Mouse (Mus musculus) neural tube, embryonic 12.5 days (tissue): ENCODE data around the gene Tomm7. TPM values are rescaled to one million over a fixed set of nuclear protein-coding genes. Genes with fewer than 3 reads are reported as not detected.
"Not testable (repeated sequence)": the region's sequence is repeated elsewhere in the genome, so short reads cannot be mapped to it uniquely, and the experiment has no call there.

Source experiments
- ATAC-seq: fragments of 200-750 bp; cut with Nextera tagmentation; 2 replicates; pipeline ENCODE4 v1.8.0; 2017; ENCODE audit warnings: low read depth, mild to moderate bottlenecking, moderate TSS enrichment, moderate library complexity; ENCODE audit not compliant: low FRiP score
- H3K27ac ChIP-seq: fragments of 300-500 bp; sonication (generic); 2 replicates; pipeline ENCODE4 v1.5.1; 2016
- H3K27me3 ChIP-seq: fragments of 300-500 bp; sonication (generic); replicated peaks from 2 replicates; pipeline ENCODE4 v1.6.1; 2016; ENCODE audit warnings: mild to moderate bottlenecking
- H3K36me3 ChIP-seq: fragments of 300-500 bp; sonication (generic); 2 replicates; pipeline ENCODE4 v1.6.1; 2016; ENCODE audit warnings: mild to moderate bottlenecking
- H3K4me1 ChIP-seq: fragments of 300-500 bp; sonication (generic); 2 replicates; pipeline ENCODE4 v1.6.1; 2016
- H3K4me2 ChIP-seq: fragments of 300-500 bp; sonication (generic); replicated peaks from 2 replicates; pipeline ENCODE4 v1.6.1; 2016; ENCODE audit warnings: mild to moderate bottlenecking
- H3K4me3 ChIP-seq: fragments of 300-500 bp; sonication (generic); 2 replicates; pipeline ENCODE4 v1.5.1; 2016
- H3K9ac ChIP-seq: fragments of 300-500 bp; sonication (generic); 2 replicates; pipeline ENCODE4 v1.6.1; 2016; ENCODE audit warnings: mild to moderate bottlenecking
- H3K9me3 ChIP-seq: fragments of 300-500 bp; sonication (generic); 2 replicates; pipeline ENCODE4 v1.6.1; 2016; ENCODE audit warnings: mild to moderate bottlenecking
- WGBS: fragments of 180-500 bp; shearing (Covaris S2); methylation state at CpG from one replicate; pipeline ENCODE4 v1.1.7; 2016; 5-methylcytosine and 5-hydroxymethylcytosine counted together
- polyA plus RNA-seq: library from polyadenylated mRNA; unstranded; fragments of >200 nt; fragmentation: Nextera tagmentation; extraction: Ambion mirVana; gene quantifications from 2 replicates; pipeline ENCODE4 v1.2.1, GENCODE M21; 2016

Gene Tomm7
- polyA plus RNA-seq, 1 experiment from 2014 or later = 113 TPM

DNA sequence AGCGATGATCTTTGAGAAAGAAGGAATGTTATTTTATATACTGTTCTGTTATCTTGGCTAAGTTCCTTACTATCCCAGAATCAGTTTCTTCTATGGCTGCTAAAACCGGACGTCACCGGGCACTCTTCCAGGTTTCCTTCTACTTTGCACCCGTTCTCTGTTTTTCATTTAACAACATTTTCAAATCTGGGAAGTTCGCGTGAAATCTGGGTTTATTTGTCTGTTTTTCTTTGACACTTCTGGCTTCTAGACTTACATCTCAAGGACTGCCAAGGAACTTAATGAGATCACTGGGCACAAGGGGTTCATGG lies 525 bp upstream of the Tomm7 start:
- WGBS = 44% methylated on average over 7 of the region's 7 CpGs
- H3K9ac ChIP-seq = peak overlapping the region; percentile 76; the same call in 1 of the 2 replicates
- no peaks in the 10 kb centered on the region for H3K9me3 ChIP-seq
- peak overlapping the region; percentile 73 for H3K4me2 ChIP-seq
- H3K27me3 ChIP-seq = no peaks in the 10 kb centered on the region
- peak; percentile 23; the same call in 1 of the 2 replicates for ATAC-seq
- H3K27ac ChIP-seq = no peak overlapping the region; the same call in 1 of the 2 replicates
- no peaks in the 10 kb centered on the region; the same call in 1 of the 2 replicates for H3K36me3 ChIP-seq
- H3K4me1 ChIP-seq = peaks cover 12% of the 10 kb centered on the region
- H3K4me3 ChIP-seq = peak overlapping the region; percentile 64

DNA sequence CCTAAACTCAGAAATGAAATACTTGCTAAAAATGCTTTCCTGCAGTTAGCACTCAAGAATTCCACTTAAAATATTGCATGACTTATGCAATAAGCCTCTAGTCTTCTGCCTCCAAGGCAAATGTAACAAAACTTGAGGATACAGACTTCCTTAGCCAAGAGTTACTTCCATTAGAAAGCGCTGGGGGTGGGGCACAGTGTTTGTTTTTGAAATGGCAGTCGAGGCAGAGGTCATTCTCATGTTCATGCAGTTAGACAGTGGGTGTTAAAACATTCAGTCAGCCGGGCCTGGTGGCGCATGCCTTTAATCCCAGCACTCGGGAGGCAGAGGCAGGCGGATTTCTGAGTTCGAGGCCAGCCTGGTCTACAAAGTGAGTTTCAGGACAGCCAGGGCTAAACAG lies 5.8 kb downstream of the Tomm7 start:
- ATAC-seq = no peak
- H3K36me3 ChIP-seq = peaks cover 8% of the 10 kb centered on the region
- H3K4me2 ChIP-seq = no peak overlapping the region
- 89% methylated on average over 7 of the region's 7 CpGs for WGBS
- peaks cover 9% of the 10 kb centered on the region for H3K4me1 ChIP-seq
- H3K9me3 ChIP-seq = no peaks in the 10 kb centered on the region
- no peaks in the 10 kb centered on the region for H3K27me3 ChIP-seq
- H3K27ac ChIP-seq = no peak overlapping the region
- no peak overlapping the region for H3K4me3 ChIP-seq
- H3K9ac ChIP-seq = no peak overlapping the region

DNA sequence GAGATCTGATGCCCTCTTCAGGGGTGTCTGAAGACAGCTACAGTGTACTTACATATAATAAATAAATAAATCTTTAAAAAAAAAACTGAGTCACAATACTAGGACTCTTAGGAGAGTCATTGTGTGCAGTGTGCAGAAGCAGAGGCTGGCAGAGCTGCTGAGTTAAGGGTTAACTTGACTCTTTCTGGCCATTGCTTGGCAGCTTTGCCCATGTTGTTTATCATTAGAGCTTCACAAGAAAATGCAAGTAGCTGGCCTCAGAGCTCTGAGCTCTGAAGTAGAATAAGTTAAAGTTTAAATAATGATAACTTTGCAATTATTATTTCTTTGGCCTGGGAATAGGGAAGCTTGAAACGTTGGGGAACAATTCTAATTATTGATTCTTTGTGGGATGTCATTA lies 8.3 kb downstream of the Tomm7 start:
- WGBS = 70% methylated on average over 1 of the region's 1 CpGs
- H3K27ac ChIP-seq, H3K36me3 ChIP-seq, H3K4me2 ChIP-seq, H3K4me1 ChIP-seq, H3K9ac ChIP-seq, ATAC-seq, H3K4me3 ChIP-seq, H3K9me3 ChIP-seq: not testable (repeated sequence)
- peaks cover 12% of the 10 kb centered on the region for H3K27me3 ChIP-seq

DNA sequence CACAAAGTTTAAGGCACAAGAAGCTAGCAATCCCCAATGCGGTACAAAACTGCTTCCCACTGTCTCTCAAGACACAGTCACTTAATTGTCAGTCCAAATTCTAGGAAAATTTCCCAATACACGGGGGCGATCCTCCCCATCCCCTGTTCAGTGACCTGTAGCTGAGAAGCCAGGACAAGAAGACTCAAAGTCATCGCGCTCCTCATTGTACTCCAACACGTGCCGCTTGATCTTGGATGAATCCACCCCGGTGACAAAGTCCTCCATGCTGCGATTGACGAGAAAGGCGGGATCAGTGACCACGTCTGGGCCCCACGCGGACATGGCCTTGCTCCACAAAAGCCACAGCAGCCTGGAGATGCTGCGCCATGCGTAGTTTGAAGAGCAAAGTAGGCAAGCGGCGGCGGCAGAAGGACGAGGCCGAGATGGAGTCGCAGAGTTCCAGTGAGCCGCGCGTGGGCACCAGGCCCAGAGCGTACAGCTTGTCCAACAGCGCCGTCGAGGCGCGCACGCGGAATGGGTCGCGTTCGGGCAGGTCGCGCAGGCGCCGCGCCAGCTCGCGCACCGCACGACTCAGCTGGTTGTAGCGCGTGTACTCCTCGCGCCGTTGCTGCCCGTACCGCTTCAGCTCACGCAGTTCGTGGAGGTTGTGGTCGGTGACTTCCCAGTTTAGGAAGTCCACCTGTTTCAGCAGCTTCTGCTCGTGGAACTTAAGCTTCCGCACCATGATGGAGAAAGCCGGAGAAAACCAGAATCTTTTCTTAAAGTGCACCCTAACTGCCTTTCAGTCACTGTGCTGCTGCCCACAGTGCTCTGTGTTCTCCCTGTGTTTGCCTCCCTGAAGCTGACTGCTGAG lies 12.8 kb downstream of the Tomm7 start:
- H3K4me2 ChIP-seq = peak overlapping the region; percentile 38
- no peak overlapping the region for H3K9ac ChIP-seq
- no peaks in the 10 kb centered on the region for H3K4me1 ChIP-seq
- no peak for ATAC-seq
- no peak overlapping the region for H3K27ac ChIP-seq
- H3K36me3 ChIP-seq = no peaks in the 10 kb centered on the region
- peaks cover 12% of the 10 kb centered on the region for H3K27me3 ChIP-seq
- no peak overlapping the region for H3K4me3 ChIP-seq
- WGBS = 37% methylated on average over 58 of the region's 58 CpGs
- H3K9me3 ChIP-seq = no peaks in the 10 kb centered on the region

DNA sequence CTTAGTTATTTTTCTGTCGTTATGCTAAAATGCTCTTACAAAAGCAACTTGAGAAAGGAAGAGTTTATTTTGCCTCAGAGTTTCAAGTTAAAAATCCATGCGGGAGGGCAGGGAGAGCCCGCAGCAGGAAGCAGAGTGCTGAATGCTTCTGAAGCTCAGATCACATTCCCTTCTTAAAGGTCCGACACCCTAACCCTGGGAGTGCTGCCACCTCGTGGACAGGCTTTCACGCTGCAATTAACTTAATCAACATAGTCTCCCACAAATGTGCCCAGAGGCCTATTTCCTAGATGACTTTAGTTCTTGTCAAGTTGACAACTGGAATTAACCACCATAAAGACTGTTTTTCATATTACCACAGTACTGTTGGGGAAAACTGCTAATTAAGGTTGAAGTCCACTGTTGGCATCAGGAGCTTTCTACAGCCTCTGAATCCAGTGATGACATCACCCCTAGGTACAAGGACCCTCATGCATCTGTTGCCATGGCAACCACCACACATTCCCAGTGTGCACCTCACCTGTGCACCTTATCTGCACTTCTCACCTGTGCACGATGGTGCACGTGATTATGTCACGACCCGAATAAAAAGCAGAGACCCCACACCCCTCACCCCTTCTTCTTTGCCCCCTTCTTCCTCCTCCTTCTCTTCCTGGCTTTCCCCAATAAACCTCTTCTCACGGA lies 17.5 kb downstream of the Tomm7 start:
- no peak overlapping the region for H3K9ac ChIP-seq
- no peak overlapping the region for H3K4me3 ChIP-seq
- no peaks in the 10 kb centered on the region for H3K36me3 ChIP-seq
- H3K4me2 ChIP-seq = no peak overlapping the region
- no peaks in the 10 kb centered on the region for H3K4me1 ChIP-seq
- H3K27me3 ChIP-seq = peaks cover 7% of the 10 kb centered on the region
- no peak overlapping the region for H3K27ac ChIP-seq
- H3K9me3 ChIP-seq = no peaks in the 10 kb centered on the region
- 39% methylated on average over 11 of the region's 11 CpGs for WGBS
- ATAC-seq = no peak

DNA sequence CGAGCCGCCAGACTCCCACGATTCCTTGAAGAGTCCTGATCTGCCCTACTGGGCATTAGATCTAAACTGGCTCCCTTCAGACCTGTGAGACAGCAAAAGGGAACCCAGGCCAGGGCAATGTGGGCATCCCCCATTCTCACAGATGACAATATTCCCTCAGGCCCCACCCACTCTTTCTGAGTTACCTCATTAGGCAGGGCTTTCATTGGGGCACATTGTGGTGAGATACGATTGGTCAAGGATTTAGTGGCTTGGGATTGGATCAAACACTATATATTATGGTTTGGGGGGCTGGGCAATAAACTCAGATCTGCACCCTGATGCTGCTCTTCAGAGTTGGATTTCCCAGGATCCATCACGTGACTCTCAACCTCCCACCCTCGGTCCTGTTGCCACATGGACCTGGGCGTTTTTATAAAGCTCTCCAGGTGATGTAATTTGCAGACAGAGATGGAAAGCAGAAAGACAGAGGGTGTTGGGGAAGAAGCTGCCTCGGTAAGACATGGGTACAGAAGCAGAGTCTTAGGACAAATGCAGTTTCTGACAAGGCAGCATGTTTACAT lies 19.7 kb downstream of the Tomm7 start:
- H3K36me3 ChIP-seq = peaks cover 11% of the 10 kb centered on the region
- H3K9me3 ChIP-seq = no peaks in the 10 kb centered on the region
- H3K27ac ChIP-seq = no peak overlapping the region
- 84% methylated on average over 8 of the region's 8 CpGs for WGBS
- no peak overlapping the region for H3K4me3 ChIP-seq
- no peaks in the 10 kb centered on the region for H3K4me1 ChIP-seq
- no peak for ATAC-seq
- H3K9ac ChIP-seq = no peak overlapping the region
- no peaks in the 10 kb centered on the region for H3K27me3 ChIP-seq
- H3K4me2 ChIP-seq = no peak overlapping the region

DNA sequence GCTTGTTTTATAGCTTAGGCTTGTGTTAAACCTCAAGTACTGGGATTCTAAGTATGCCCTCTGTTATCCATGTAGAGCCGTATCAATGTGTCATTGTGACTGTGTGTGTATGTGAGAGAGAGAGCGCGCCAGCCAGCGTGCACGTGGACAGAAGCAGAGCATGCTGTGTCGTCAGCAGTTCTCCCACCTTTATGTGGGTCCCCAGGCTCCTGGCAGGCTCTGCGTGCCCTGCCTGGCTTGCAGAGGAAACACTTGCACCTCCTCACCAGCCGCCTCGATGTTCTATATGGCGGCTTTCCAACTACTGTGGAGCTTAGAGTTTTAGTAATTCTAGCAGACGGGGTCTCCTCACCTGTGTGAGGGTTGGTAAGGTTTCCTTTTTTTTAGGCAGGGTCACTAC lies 21.7 kb downstream of the Tomm7 start:
- H3K4me2 ChIP-seq = no peak overlapping the region
- no peaks in the 10 kb centered on the region for H3K27me3 ChIP-seq
- H3K27ac ChIP-seq = no peak overlapping the region
- ATAC-seq = no peak
- no peak overlapping the region for H3K9ac ChIP-seq
- peaks cover 24% of the 10 kb centered on the region for H3K36me3 ChIP-seq
- H3K9me3 ChIP-seq = no peaks in the 10 kb centered on the region
- H3K4me3 ChIP-seq = no peak overlapping the region
- WGBS = 82% methylated on average over 11 of the region's 11 CpGs
- H3K4me1 ChIP-seq = no peaks in the 10 kb centered on the region

DNA sequence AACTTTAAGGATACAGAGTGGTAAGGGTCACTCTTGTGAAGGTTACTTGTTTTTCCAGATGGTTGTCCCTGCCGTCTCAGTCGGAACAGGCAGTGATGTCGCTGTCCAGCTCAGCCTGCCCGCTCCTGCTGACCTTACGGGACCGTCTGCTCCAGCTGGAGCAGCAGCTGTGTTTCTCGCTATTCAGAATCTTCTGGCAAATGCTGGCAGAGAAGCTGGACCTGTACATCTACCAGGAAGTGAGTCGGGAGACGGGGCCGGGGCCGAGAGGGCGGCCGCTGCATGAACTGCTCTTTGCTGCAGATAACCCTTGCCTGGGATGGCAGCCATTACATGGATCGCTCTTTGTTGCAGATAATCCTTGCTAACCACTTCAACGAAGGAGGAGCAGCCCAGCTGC lies 27.3 kb downstream of the Tomm7 start:
- H3K36me3 ChIP-seq = peaks cover 74% of the 10 kb centered on the region
- H3K9me3 ChIP-seq = 0 out of 2 replicates have a peak, but pooled peaks cover 4% of the 10 kb centered on the region
- no peak overlapping the region for H3K4me2 ChIP-seq
- WGBS = 87% methylated on average over 15 of the region's 15 CpGs
- H3K9ac ChIP-seq = no peak overlapping the region
- no peak for ATAC-seq
- no peak overlapping the region for H3K27ac ChIP-seq
- no peaks in the 10 kb centered on the region for H3K4me1 ChIP-seq
- no peak overlapping the region for H3K4me3 ChIP-seq
- no peaks in the 10 kb centered on the region for H3K27me3 ChIP-seq

DNA sequence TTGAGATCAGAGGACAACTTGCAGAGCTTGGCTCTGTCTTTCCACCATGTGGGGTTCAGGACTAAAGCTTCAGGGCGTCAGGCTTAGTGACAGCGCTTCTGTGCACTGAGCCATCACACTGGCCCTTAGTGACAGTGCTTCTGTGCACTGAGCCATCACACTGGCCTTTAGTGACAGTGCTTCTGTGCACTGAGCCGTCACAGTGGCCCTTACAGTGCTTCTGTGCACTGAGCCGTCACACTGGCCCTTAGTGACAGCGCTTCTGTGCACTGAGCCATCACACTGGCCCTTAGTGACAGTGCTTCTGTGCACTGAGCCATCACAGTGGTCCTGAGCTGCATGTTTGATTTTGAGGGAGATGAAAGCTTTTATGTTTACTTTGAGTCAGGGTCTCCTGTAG lies 29.1 kb downstream of the Tomm7 start:
- Histone ChIP-seq H3K4me3 (no peak overlapping the region), H3K4me2 (no peak overlapping the region), H3K9me3 (0 out of 2 replicates have a peak, but pooled peaks cover 4% of the 10 kb centered on the region), H3K27ac (no peak overlapping the region), H3K36me3 (peaks cover 85% of the 10 kb centered on the region), H3K9ac (no peak overlapping the region), H3K27me3 (no peaks in the 10 kb centered on the region), H3K4me1 (no peaks in the 10 kb centered on the region)
- ATAC-seq = no peak
- 84% methylated on average over 5 of the region's 5 CpGs for WGBS

DNA sequence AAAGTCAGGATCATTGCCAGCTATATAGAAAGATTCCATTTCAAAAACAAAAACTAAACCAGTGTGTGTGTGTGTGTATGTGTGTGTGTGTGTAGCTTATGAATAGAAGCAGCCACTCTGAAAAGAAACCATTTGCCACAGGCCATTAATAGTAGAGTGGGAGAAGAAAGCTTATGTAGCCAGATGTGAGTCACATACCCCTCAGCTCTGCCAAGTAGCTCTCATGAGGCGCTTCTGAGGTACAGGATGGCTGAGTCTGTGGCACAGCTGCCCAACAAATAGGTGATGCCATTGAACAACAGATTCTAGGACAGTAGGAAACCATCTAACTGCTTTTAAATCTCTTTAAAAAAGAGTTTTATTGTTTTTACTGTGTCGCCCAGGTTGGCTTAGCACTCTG lies 51.2 kb downstream of the Tomm7 start:
- no peaks in the 10 kb centered on the region for H3K9me3 ChIP-seq
- ATAC-seq = no peak
- no peak overlapping the region for H3K4me3 ChIP-seq

DNA sequence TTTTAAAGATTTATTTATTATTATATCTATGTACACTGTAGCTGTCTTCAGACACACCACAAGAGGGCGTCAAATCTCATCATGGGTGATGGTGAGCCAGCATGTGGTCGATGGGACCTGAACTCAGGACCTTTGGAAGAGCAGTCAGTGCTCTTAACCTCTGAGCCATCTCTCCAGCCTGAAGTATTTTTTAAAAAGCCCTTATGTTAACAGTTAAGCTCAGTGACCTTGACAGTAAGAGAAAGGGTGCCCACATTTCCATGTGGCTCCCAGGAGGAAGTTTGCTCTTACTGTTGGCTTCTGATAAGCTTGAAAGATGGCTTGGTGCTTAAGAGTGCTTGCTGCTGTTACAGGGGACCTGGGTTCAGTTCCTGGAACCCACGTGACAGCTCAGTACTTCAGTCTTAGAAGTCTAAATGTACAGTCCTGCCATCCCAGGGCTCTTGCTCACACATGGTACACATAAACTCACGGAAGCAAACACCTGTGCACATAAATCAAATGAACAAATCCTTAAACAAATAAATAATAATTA lies 54.8 kb downstream of the Tomm7 start:
- Histone ChIP-seq H3K27ac (no peak overlapping the region), H3K4me2 (no peak overlapping the region), H3K9me3 (no peaks in the 10 kb centered on the region), H3K4me1 (peaks cover 9% of the 10 kb centered on the region), H3K9ac (no peak overlapping the region), H3K4me3 (no peak overlapping the region), H3K36me3 (peaks cover 7% of the 10 kb centered on the region), H3K27me3 (no peaks in the 10 kb centered on the region)
- 87% methylated on average over 4 of the region's 4 CpGs for WGBS
- ATAC-seq = no peak

More for the DNA sequence above, 51.2 kb downstream of the Tomm7 start:
- no peaks in the 10 kb centered on the region for H3K27me3 ChIP-seq
- WGBS = 84% methylated on average over 2 of the region's 2 CpGs
- H3K4me2 ChIP-seq = no peak overlapping the region
- H3K27ac ChIP-seq = no peak overlapping the region
- H3K4me1 ChIP-seq = peaks cover 9% of the 10 kb centered on the region
- H3K9ac ChIP-seq = no peak overlapping the region
- H3K36me3 ChIP-seq = peaks cover 18% of the 10 kb centered on the region
